In genomic region chr1:170884390-170884789, GRCm38 (mm10) we compare ENCODE assay signal across 9 mouse cellular contexts. TPM values are rescaled to one million over a fixed set of nuclear protein-coding genes. Genes with fewer than 3 reads are reported as not detected.
DNase-seq lines count a peak whose midpoint lies in the region; ATAC-seq and TF ChIP-seq lines count a peak whose summit lies in the region.
"Had no signal": no experiment of that assay in that cellular context is flagged by ENCODE, and none has a peak within 500 bp of the region (broad histone marks: within the 10 kb centered on the region; RNA-seq: fewer than 3 reads in every experiment).

No protein-coding gene starts in this region.

- H3K27me3 ChIP-seq in liver, adult 2 months (ENCODE audit: control insufficient read depth, insufficient read depth, low read length): no peaks in the 10 kb centered on the region
- no peaks in the 10 kb centered on the region for H3K27me3 ChIP-seq in embryonic facial prominence, embryonic 15.5 days
- no peaks in the 10 kb centered on the region for H3K27me3 ChIP-seq in intestine, embryonic 16.5 days (replicated peaks; ENCODE audit: control insufficient read depth, insufficient read depth, low read length)
- no peaks in the 10 kb centered on the region for H3K27me3 ChIP-seq in neural tube, embryonic 13.5 days
- H3K27me3 ChIP-seq in thymus, adult 2 months (ENCODE audit: control insufficient read depth, insufficient read depth, low read length): no peaks in the 10 kb centered on the region

- H3K9me3 ChIP-seq in embryonic facial prominence, embryonic 15.5 days (replicated peaks): no peaks in the 10 kb centered on the region
- no peaks in the 10 kb centered on the region for H3K9me3 ChIP-seq in intestine, embryonic 16.5 days (ENCODE audit: control insufficient read depth, low read length)
- H3K9me3 ChIP-seq in neural tube, embryonic 13.5 days: no peaks in the 10 kb centered on the region

- TF ChIP-seq POLR2A in liver, adult 2 months (IDR thresholded peaks at IDR 0.05; ENCODE audit: extremely low read depth, insufficient read depth, low read length): no peak
- TF ChIP-seq POLR2A in thymus, adult 2 months (IDR thresholded peaks at IDR 0.05; ENCODE audit: control insufficient read depth, extremely low read depth, insufficient read depth, low read length, poor library complexity): no peak

- DNase-seq in liver, adult 2 months (ENCODE audit: extremely low read depth, low read depth, low spot score): no peak
- DNase-seq in liver: no peak
- DNase-seq in thymus, adult 2 months: no peak
- DNase-seq in frontal cortex, postnatal 36 days (ENCODE audit: low spot score in 2 of 2): no peak
- DNase-seq in adrenal gland, postnatal 14 days: no peak
- DNase-seq: adrenal gland, adult 2 months had no signal

- H3K79me2 ChIP-seq in liver, adult 2 months (ENCODE audit: control insufficient read depth, insufficient read depth, low read length): peaks cover 1% of the 10 kb centered on the region; the same call in 1 of the 2 replicates

- peaks cover 8% of the 10 kb centered on the region for H3K4me1 ChIP-seq in liver, adult 2 months (ENCODE audit: control insufficient read depth, insufficient read depth, low read length)
- peaks cover 11% of the 10 kb centered on the region; the same call in 1 of the 2 replicates for H3K4me1 ChIP-seq in embryonic facial prominence, embryonic 15.5 days
- H3K4me1 ChIP-seq in intestine, embryonic 16.5 days (ENCODE audit: control insufficient read depth, insufficient read depth, low read length): peaks cover 8% of the 10 kb centered on the region; the same call in 1 of the 2 replicates
- H3K4me1 ChIP-seq in neural tube, embryonic 13.5 days (replicated peaks): peaks cover 21% of the 10 kb centered on the region
- peaks cover 7% of the 10 kb centered on the region for H3K4me1 ChIP-seq in thymus, adult 2 months (replicated peaks; ENCODE audit: control insufficient read depth, insufficient read depth, low read length)

- H3K36me3 ChIP-seq in liver, adult 2 months (ENCODE audit: control insufficient read depth, insufficient read depth, low read length): peaks cover 2% of the 10 kb centered on the region; the same call in 1 of the 2 replicates
- H3K36me3 ChIP-seq in embryonic facial prominence, embryonic 15.5 days: peaks cover 16% of the 10 kb centered on the region
- peaks cover 2% of the 10 kb centered on the region; the same call in 1 of the 2 replicates for H3K36me3 ChIP-seq in intestine, embryonic 16.5 days (ENCODE audit: control insufficient read depth, insufficient read depth, low read length)
- peaks cover 22% of the 10 kb centered on the region for H3K36me3 ChIP-seq in neural tube, embryonic 13.5 days
- H3K36me3 ChIP-seq in thymus, adult 2 months (ENCODE audit: control insufficient read depth, insufficient read depth, low read length): no peaks in the 10 kb centered on the region; the same call in 1 of the 2 replicates

- H3K27ac ChIP-seq in liver, adult 2 months (replicated peaks; ENCODE audit: insufficient read depth, low read depth, low read length): peak overlapping the region; percentile 77
- peak overlapping the region; percentile 86; the same call in 1 of the 2 replicates for H3K27ac ChIP-seq in embryonic facial prominence, embryonic 15.5 days (replicated peaks)
- peak overlapping the region; percentile 95 for H3K27ac ChIP-seq in intestine, embryonic 16.5 days (ENCODE audit: low read length)
- H3K27ac ChIP-seq in neural tube, embryonic 13.5 days (replicated peaks): no peak overlapping the region
- no peak overlapping the region for H3K27ac ChIP-seq in thymus, adult 2 months (ENCODE audit: control insufficient read depth, insufficient read depth, low read length)

- ATAC-seq in embryonic facial prominence, embryonic 15.5 days (ENCODE audit: insufficient number of reproducible peaks, low FRiP score, low TSS enrichment, low read depth): no peak
- ATAC-seq in intestine, embryonic 16.5 days: peak; percentile 16; the same call in 1 of the 2 replicates
- ATAC-seq in neural tube, embryonic 13.5 days (ENCODE audit: low read depth): peak; percentile 44; the same call in 1 of the 2 replicates

- no peak for TF ChIP-seq CTCF in liver, adult 2 months (IDR thresholded peaks at IDR 0.05; ENCODE audit: low read depth, low read length)
- no peak for TF ChIP-seq CTCF in thymus, adult 2 months (IDR thresholded peaks at IDR 0.05; ENCODE audit: borderline replicate concordance, control insufficient read depth, extremely low read depth, insufficient read depth, low read length, poor library complexity)

- H3K4me3 ChIP-seq in liver, adult 2 months (ENCODE audit: insufficient read depth, low read depth, low read length): peak overlapping the region; percentile 80
- H3K4me3 ChIP-seq in embryonic facial prominence, embryonic 15.5 days (replicated peaks): peak overlapping the region; percentile 95
- peak overlapping the region; percentile 88 for H3K4me3 ChIP-seq in intestine, embryonic 16.5 days (ENCODE audit: low read length)
- peak overlapping the region; percentile 97 for H3K4me3 ChIP-seq in neural tube, embryonic 13.5 days
- H3K4me3 ChIP-seq in thymus, adult 2 months (ENCODE audit: control insufficient read depth, insufficient read depth, low read length): no peak overlapping the region

- peak overlapping the region; percentile 89 for H3K9ac ChIP-seq in liver, adult 2 months (ENCODE audit: low read depth, low read length)
- peak overlapping the region; percentile 75; the same call in 1 of the 2 replicates for H3K9ac ChIP-seq in embryonic facial prominence, embryonic 15.5 days
- peak overlapping the region; percentile 90 for H3K9ac ChIP-seq in intestine, embryonic 16.5 days (ENCODE audit: low read depth, low read length)
- H3K9ac ChIP-seq in neural tube, embryonic 13.5 days: peak overlapping the region; percentile 94

- H3K4me2 ChIP-seq in embryonic facial prominence, embryonic 15.5 days (replicated peaks): peak overlapping the region; percentile 67
- peak overlapping the region; percentile 81 for H3K4me2 ChIP-seq in intestine, embryonic 16.5 days (ENCODE audit: low read depth, low read length)
- peak overlapping the region; percentile 64 for H3K4me2 ChIP-seq in neural tube, embryonic 13.5 days

- 7% methylated on average over 8 of the region's 8 CpGs for WGBS in liver, adult 2 months
- WGBS in embryonic facial prominence, embryonic 15.5 days: 15% methylated on average over 8 of the region's 8 CpGs
- 12% methylated on average over 8 of the region's 8 CpGs for WGBS in intestine, embryonic 16.5 days
- 31% methylated on average over 8 of the region's 8 CpGs for WGBS in neural tube, embryonic 13.5 days
- 34% methylated on average over 8 of the region's 8 CpGs for WGBS in thymus, adult 2 months

RNA-seq across cellular contexts. Expression of gene Gm26620, which starts 0.5 kb away (rescaled TPM):
- total RNA-seq in liver, adult 2 months (2014; rRNA removed): 0.67 and 0.74 TPM in 2 replicates
- 0.59 and 1.1 TPM in 2 replicates for polyA plus RNA-seq in liver, adult 2 months (2012; rRNA removed)
- 0.33 and 0.72 TPM in 2 replicates for polyA plus RNA-seq in embryonic facial prominence, embryonic 15.5 days (2015; fragmentation: Nextera tagmentation; extraction: Ambion mirVana)
- 2.1 and 2.4 TPM in 2 replicates for polyA plus RNA-seq in intestine, embryonic 16.5 days (2015; fragmentation: Nextera tagmentation; extraction: Ambion mirVana)
- 0.50 and 0.55 TPM in 2 replicates for polyA plus RNA-seq in neural tube, embryonic 13.5 days (2015; fragmentation: Nextera tagmentation; extraction: Ambion mirVana)
- 0.26 and 0.46 TPM in 2 replicates for polyA plus RNA-seq in thymus, adult 2 months (2012; rRNA removed)
- 0.44 and 0.64 TPM in 2 replicates for total RNA-seq in adrenal gland, postnatal 14 days (2021)

RNA-seq across cellular contexts. Expression of gene Dusp12, which starts 0.9 kb away (rescaled TPM):
- total RNA-seq in liver, adult 2 months (2014; rRNA removed): 30.4 and 36.2 TPM in 2 replicates
- polyA plus RNA-seq in liver, adult 2 months (2012; rRNA removed): 12.7 and 17.2 TPM in 2 replicates
- polyA plus RNA-seq in embryonic facial prominence, embryonic 15.5 days (2015; fragmentation: Nextera tagmentation; extraction: Ambion mirVana): 41.0 and 43.5 TPM in 2 replicates
- 84.6 and 89.8 TPM in 2 replicates for polyA plus RNA-seq in intestine, embryonic 16.5 days (2015; fragmentation: Nextera tagmentation; extraction: Ambion mirVana)
- polyA plus RNA-seq in neural tube, embryonic 13.5 days (2015; fragmentation: Nextera tagmentation; extraction: Ambion mirVana): 39.5 and 45.3 TPM in 2 replicates
- 17.7 and 19.3 TPM in 2 replicates for polyA plus RNA-seq in thymus, adult 2 months (2012; rRNA removed)
- 11.9 and 17.5 TPM in 2 replicates for total RNA-seq in adrenal gland, postnatal 14 days (2021)

RNA-seq across cellular contexts. Expression of gene Atf6, which starts 16.8 kb away (rescaled TPM):
- 30.1 and 38.1 TPM in 2 replicates for total RNA-seq in liver, adult 2 months (2014; rRNA removed)
- 13.0 and 14.3 TPM in 2 replicates for polyA plus RNA-seq in liver, adult 2 months (2012; rRNA removed)
- polyA plus RNA-seq in embryonic facial prominence, embryonic 15.5 days (2015; fragmentation: Nextera tagmentation; extraction: Ambion mirVana): 8.9 and 9.2 TPM in 2 replicates
- 8.0 and 8.4 TPM in 2 replicates for polyA plus RNA-seq in intestine, embryonic 16.5 days (2015; fragmentation: Nextera tagmentation; extraction: Ambion mirVana)
- polyA plus RNA-seq in neural tube, embryonic 13.5 days (2015; fragmentation: Nextera tagmentation; extraction: Ambion mirVana): 7.3 and 8.1 TPM in 2 replicates
- 5.4 and 7.0 TPM in 2 replicates for polyA plus RNA-seq in thymus, adult 2 months (2012; rRNA removed)
- 31.5 and 33.0 TPM in 2 replicates for total RNA-seq in adrenal gland, postnatal 14 days (2021)

RNA-seq across cellular contexts. Expression of gene Fcrlb, which starts 28.4 kb away (rescaled TPM):
- total RNA-seq in liver, adult 2 months (2014; rRNA removed): 0.18 and 0.20 TPM in 2 replicates
- 0.11 TPM in 1 of 2 replicates, not detected in the other for polyA plus RNA-seq in liver, adult 2 months (2012; rRNA removed)
- polyA plus RNA-seq in embryonic facial prominence, embryonic 15.5 days (2015; fragmentation: Nextera tagmentation; extraction: Ambion mirVana): 0.12 TPM in 1 of 2 replicates, not detected in the other
- 0.27 TPM in 1 of 2 replicates, not detected in the other for polyA plus RNA-seq in intestine, embryonic 16.5 days (2015; fragmentation: Nextera tagmentation; extraction: Ambion mirVana)
- polyA plus RNA-seq in neural tube, embryonic 13.5 days (2015; fragmentation: Nextera tagmentation; extraction: Ambion mirVana): 0.39 and 0.50 TPM in 2 replicates
- 1.00 and 1.1 TPM in 2 replicates for polyA plus RNA-seq in thymus, adult 2 months (2012; rRNA removed)
- not detected in 2 replicates for total RNA-seq in adrenal gland, postnatal 14 days (2021)
- total RNA-seq: adrenal gland, adult 2 months had no signal

RNA-seq across cellular contexts. Expression of gene Fcrla, which starts 43.0 kb away (rescaled TPM):
- 0.83 and 1.1 TPM in 2 replicates for total RNA-seq in liver, adult 2 months (2014; rRNA removed)
- 0.37 and 1.1 TPM in 2 replicates for polyA plus RNA-seq in liver, adult 2 months (2012; rRNA removed)
- polyA plus RNA-seq in embryonic facial prominence, embryonic 15.5 days (2015; fragmentation: Nextera tagmentation; extraction: Ambion mirVana): not detected in 2 replicates
- polyA plus RNA-seq in intestine, embryonic 16.5 days (2015; fragmentation: Nextera tagmentation; extraction: Ambion mirVana): 0.10 TPM in 1 of 2 replicates, not detected in the other
- not detected in 2 replicates for polyA plus RNA-seq in neural tube, embryonic 13.5 days (2015; fragmentation: Nextera tagmentation; extraction: Ambion mirVana)
- 9.9 and 11.0 TPM in 2 replicates for polyA plus RNA-seq in thymus, adult 2 months (2012; rRNA removed)
- total RNA-seq in adrenal gland, postnatal 14 days (2021): 2.0 and 7.7 TPM in 2 replicates

Comparison
In these comparisons a context has a peak if more than half of its experiments do, and no peak if none do; other contexts are left out.
1. H3K27ac ChIP-seq: peak in liver, adult 2 months (single experiment), embryonic facial prominence, embryonic 15.5 days (single experiment) and intestine, embryonic 16.5 days (single experiment); none in neural tube, embryonic 13.5 days (single experiment) and thymus, adult 2 months (single experiment).
2. Peak in every context shown above with its lines, with median percentiles within 50 percentile points of each other: H3K9ac ChIP-seq and H3K4me2 ChIP-seq.